Mouse (Mus musculus) heart, postnatal 0 days (tissue): ENCODE measurements around the gene Kif13a.

Experiments used
- CTCF ChIP-seq: IDR thresholded peaks from 2 replicates; pipeline ENCODE4 v1.5.1; 2016; ENCODE audit warnings: antibody characterized with exemption, control low read depth, low read depth
- EP300 ChIP-seq: IDR thresholded peaks from 2 replicates; pipeline ENCODE4 v1.6.1; 2016; ENCODE audit warnings: antibody characterized with exemption, low read depth

GRCm38 (mm10) chr13:46911960-46912359 is 17.7 kb downstream of the Kif13a start:
- TF ChIP-seq EP300 (no peak), CTCF (no peak)
